Mouse (Mus musculus): ENCODE measurements around the gene Foxg1. TPM values are rescaled to one million over a fixed set of nuclear protein-coding genes. Genes with fewer than 3 reads are reported as not detected.

Gene Foxg1
- polyA plus RNA-seq, 1 experiment, result not detected

DNA sequence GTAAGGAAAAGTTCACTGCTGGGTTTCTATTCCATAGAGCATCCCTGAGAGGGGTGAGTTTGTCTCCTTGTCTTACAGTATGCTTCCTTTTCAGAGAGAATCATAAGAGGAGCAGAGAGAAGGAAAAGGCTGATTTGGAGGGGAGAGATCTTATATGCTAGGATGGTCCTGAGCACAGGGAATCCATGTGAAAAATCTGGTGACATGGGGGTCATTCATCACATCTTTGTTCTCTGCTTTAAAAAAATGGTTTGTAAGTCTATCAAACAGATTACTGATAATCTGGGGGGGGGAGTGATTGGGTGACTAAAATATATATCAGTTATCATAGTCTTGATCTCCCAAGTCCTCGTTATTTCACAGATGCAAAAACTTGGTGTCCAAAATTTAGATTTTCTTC lies 14.3 kb downstream of the Foxg1 start:
- Histone ChIP-seq H3K27me3 (ENCODE audit: control insufficient read depth, insufficient read depth, low read length) (peaks cover 3% of the 10 kb centered on the region), H3K36me3 (ENCODE audit: control insufficient read depth, insufficient read depth, low read length) (no peaks in the 10 kb centered on the region), H3K4me1 (ENCODE audit: control insufficient read depth, insufficient read depth, insufficient read length) (no peaks in the 10 kb centered on the region), H3K27ac (ENCODE audit: insufficient read depth, low read length) (no peak overlapping the region), H3K4me3 (ENCODE audit: extremely low read depth, insufficient read depth, insufficient read length) (no peak overlapping the region)
- TF ChIP-seq POLR2A (IDR thresholded peaks at IDR 0.05; ENCODE audit: low read depth, low read length), result no peak
- no peak for TF ChIP-seq CTCF (IDR thresholded peaks at IDR 0.05; ENCODE audit: extremely low read depth, insufficient read depth, insufficient read length, insufficient replicate concordance)
- 31% methylated on average over 1 of the region's 1 CpGs for WGBS
- no peak for DNase-seq (ENCODE audit: low read depth in 1 of 2, low spot score in 2 of 2)

DNA sequence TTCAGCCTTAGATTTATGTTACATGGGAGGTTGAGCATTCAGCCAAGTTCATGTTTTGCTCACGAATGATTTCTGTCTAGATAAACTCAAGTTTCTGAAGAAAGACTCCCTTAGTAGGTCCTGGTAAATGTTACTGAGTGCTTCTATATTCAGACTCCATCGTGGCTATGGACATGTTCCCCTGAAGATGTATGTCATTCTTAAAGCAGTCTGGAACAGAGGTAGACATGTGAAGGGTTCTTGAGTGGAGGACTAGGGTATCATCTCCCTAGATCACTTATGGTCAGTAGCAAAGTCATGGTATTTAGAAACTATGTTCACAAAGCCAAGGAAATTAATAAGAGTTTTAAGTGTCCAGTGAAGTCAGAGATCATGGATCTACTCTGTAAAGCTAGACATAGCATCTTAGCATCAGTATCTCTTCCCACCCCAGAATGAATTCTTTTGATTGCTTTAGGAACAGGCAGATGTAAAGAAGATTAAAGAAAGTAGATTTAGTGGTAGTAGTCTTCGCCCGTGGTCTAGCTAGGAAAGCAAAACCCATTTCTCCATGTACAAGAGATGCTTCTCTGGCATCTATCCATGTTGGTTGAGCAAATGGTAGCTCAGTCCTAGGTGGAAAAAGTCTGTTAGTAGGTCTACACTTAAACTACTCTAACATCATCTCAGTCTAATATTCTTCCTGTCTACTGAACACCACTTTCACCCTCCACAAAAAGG lies 15.1 kb downstream of the Foxg1 start:
- WGBS, result 25% methylated on average over 4 of the region's 4 CpGs

DNA sequence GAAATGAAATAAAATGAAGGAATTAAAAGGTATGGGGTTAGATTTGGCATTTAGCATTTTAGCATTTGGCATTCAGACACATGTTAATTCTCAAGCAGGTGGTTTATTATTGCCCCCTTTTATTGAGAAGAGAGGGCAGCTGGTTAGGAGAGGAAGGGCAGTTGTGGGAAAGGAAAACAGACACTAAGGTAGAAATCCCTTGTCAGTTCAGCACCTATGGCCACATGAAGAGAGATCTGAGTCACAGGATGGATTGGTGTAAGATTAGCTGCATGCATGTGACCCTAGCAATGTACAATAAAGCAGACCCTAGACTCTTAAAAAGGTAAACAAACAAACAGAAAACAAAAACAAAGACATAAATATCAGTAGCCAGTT lies 15.7 kb downstream of the Foxg1 start:
- Histone ChIP-seq H3K36me3 (ENCODE audit: control insufficient read depth, insufficient read depth, low read length) (no peaks in the 10 kb centered on the region), H3K4me1 (ENCODE audit: control insufficient read depth, insufficient read depth, insufficient read length) (no peaks in the 10 kb centered on the region), H3K27me3 (ENCODE audit: control insufficient read depth, insufficient read depth, low read length) (peaks cover 1% of the 10 kb centered on the region), H3K27ac (ENCODE audit: insufficient read depth, low read length) (no peak overlapping the region), H3K4me3 (ENCODE audit: extremely low read depth, insufficient read depth, insufficient read length) (no peak overlapping the region)
- TF ChIP-seq CTCF (IDR thresholded peaks at IDR 0.05; ENCODE audit: extremely low read depth, insufficient read depth, insufficient read length, insufficient replicate concordance) (no peak), POLR2A (IDR thresholded peaks at IDR 0.05; ENCODE audit: low read depth, low read length) (no peak)
- DNase-seq (ENCODE audit: low read depth in 1 of 2, low spot score in 2 of 2), result no peak

More for the DNA sequence above, 15.1 kb downstream of the Foxg1 start:
- H3K4me1 ChIP-seq (ENCODE audit: control insufficient read depth, insufficient read depth, insufficient read length), result no peaks in the 10 kb centered on the region
- no peaks in the 10 kb centered on the region for H3K36me3 ChIP-seq (ENCODE audit: control insufficient read depth, insufficient read depth, low read length)
- no peak for TF ChIP-seq CTCF (IDR thresholded peaks at IDR 0.05; ENCODE audit: extremely low read depth, insufficient read depth, insufficient read length, insufficient replicate concordance)
- H3K27me3 ChIP-seq (ENCODE audit: control insufficient read depth, insufficient read depth, low read length), result peaks cover 1% of the 10 kb centered on the region
- H3K4me3 ChIP-seq (ENCODE audit: extremely low read depth, insufficient read depth, insufficient read length), result no peak overlapping the region
- no peak for DNase-seq (ENCODE audit: low read depth in 1 of 2, low spot score in 2 of 2)
- H3K27ac ChIP-seq (ENCODE audit: insufficient read depth, low read length), result no peak overlapping the region

DNA sequence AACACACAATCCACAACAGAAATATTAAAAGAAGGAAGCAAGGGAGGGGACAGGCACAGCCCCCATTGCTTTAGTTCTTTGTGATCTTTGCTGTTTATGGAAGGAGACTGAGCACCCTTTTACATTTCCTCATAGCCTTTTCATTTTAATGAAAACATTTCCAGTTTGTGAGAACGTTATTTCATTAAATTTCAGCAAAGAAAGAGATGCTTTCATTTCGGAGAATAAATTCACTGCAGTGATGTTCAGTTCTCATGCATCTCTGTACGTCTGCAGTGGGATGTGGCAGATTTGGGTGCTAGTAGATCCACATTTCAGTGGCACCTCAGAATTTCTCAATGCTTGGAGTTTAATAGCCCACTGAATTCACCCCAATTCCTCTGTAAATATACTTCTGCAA lies 16.2 kb downstream of the Foxg1 start:
- Histone ChIP-seq H3K4me3 (ENCODE audit: extremely low read depth, insufficient read depth, insufficient read length) (no peak overlapping the region), H3K4me1 (ENCODE audit: control insufficient read depth, insufficient read depth, insufficient read length) (no peaks in the 10 kb centered on the region), H3K27ac (ENCODE audit: insufficient read depth, low read length) (no peak overlapping the region), H3K36me3 (ENCODE audit: control insufficient read depth, insufficient read depth, low read length) (no peaks in the 10 kb centered on the region), H3K27me3 (ENCODE audit: control insufficient read depth, insufficient read depth, low read length) (peaks cover 1% of the 10 kb centered on the region)
- 26% methylated on average over 3 of the region's 3 CpGs for WGBS
- no peak for DNase-seq (ENCODE audit: low read depth in 1 of 2, low spot score in 2 of 2)
- TF ChIP-seq CTCF (IDR thresholded peaks at IDR 0.05; ENCODE audit: extremely low read depth, insufficient read depth, insufficient read length, insufficient replicate concordance), result no peak
- TF ChIP-seq POLR2A (IDR thresholded peaks at IDR 0.05; ENCODE audit: low read depth, low read length), result no peak

DNA sequence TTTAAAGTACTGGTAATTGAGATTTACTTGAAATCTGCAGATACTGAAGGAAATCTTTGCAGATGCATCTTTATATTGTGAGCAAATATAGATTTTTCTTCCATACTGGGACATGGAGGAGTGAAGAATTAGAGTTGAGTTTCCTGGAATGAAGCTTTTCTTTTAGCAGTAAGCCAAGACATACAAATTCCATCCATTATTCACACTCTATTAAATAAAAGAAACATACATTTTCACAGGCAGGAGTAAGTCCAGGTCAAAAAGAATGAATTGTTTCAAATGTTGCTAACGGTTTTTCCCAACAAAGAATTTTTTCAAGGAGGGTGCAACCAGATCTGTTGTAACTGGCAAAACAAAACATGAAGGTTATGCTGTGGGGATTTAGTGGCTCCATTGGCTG lies 17.2 kb downstream of the Foxg1 start:
- no peak for DNase-seq (ENCODE audit: low read depth in 1 of 2, low spot score in 2 of 2)
- Histone ChIP-seq H3K27me3 (ENCODE audit: control insufficient read depth, insufficient read depth, low read length) (peaks cover 1% of the 10 kb centered on the region), H3K36me3 (ENCODE audit: control insufficient read depth, insufficient read depth, low read length) (no peaks in the 10 kb centered on the region), H3K27ac (ENCODE audit: insufficient read depth, low read length) (no peak overlapping the region), H3K4me3 (ENCODE audit: extremely low read depth, insufficient read depth, insufficient read length) (no peak overlapping the region), H3K4me1 (ENCODE audit: control insufficient read depth, insufficient read depth, insufficient read length) (no peaks in the 10 kb centered on the region)
- WGBS, result 6% methylated on average over 1 of the region's 1 CpGs
- TF ChIP-seq POLR2A (IDR thresholded peaks at IDR 0.05; ENCODE audit: low read depth, low read length), result no peak
- no peak for TF ChIP-seq CTCF (IDR thresholded peaks at IDR 0.05; ENCODE audit: extremely low read depth, insufficient read depth, insufficient read length, insufficient replicate concordance)

DNA sequence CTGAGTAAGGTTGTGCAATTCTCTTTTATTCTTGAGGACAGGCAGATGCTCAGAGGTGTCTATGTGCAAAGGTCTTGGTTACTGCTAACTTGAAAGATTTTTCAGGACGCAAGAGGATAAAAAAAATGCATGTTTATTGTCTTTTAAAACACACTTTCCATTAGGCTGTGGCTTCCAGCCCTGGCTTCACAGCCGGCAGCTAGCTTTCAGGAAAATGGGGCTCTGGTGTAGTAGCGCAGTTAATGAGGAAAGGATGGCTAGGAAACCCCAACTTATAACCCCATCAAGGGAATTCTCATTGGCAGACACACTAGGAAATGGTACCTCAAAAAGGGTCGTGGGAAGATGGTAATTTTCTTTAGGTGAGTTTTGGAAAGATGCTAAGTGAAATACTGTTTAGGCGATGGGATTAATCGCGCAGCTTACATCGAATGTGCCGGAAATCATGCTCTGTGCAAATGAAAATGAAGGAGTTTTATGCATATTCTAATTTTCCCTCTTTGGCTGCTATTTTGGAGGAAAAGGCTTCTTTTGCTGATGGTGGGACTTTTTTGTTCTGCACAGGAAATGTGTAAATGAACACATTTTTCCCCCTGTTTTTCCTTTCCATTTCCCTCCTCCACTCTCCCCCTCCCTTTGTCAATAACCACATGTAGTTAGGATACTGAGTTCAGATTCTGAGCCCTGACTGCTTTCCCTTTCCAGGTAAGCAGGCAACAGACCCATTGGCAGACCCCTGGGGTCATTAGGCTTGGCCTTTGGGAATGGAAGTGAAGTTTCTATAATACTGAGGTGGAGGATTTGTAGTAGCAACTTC lies 17.8 kb downstream of the Foxg1 start:
- Histone ChIP-seq H3K4me1 (ENCODE audit: control insufficient read depth, insufficient read depth, insufficient read length) (no peaks in the 10 kb centered on the region), H3K27me3 (ENCODE audit: control insufficient read depth, insufficient read depth, low read length) (peaks cover 1% of the 10 kb centered on the region), H3K36me3 (ENCODE audit: control insufficient read depth, insufficient read depth, low read length) (no peaks in the 10 kb centered on the region), H3K4me3 (ENCODE audit: extremely low read depth, insufficient read depth, insufficient read length) (no peak overlapping the region), H3K27ac (ENCODE audit: insufficient read depth, low read length) (no peak overlapping the region)
- TF ChIP-seq CTCF (IDR thresholded peaks at IDR 0.05; ENCODE audit: extremely low read depth, insufficient read depth, insufficient read length, insufficient replicate concordance) (no peak), POLR2A (IDR thresholded peaks at IDR 0.05; ENCODE audit: low read depth, low read length) (no peak)
- WGBS, result 13% methylated on average over 9 of the region's 9 CpGs
- DNase-seq (ENCODE audit: low read depth in 1 of 2, low spot score in 2 of 2), result no peak

DNA sequence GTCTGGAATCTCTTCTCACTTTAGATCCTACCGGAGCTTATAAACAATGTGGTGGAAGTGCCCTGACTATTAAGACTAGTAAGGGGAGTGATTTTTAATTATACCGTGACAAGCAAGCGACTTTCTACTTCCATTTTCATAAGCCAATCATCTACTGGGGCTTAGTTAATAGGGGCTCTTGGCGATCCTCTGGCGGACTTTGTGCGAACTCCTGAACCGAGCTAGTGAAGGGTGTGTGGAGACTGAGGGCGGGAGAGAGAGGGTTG lies 18.3 kb downstream of the Foxg1 start:
- H3K4me1 ChIP-seq (ENCODE audit: control insufficient read depth, insufficient read depth, insufficient read length), result no peaks in the 10 kb centered on the region
- whole genome bisulfite sequencing, result 2% methylated on average over 8 of the region's 8 CpGs
- TF ChIP-seq POLR2A (IDR thresholded peaks at IDR 0.05; ENCODE audit: low read depth, low read length), result no peak
- TF ChIP-seq CTCF (IDR thresholded peaks at IDR 0.05; ENCODE audit: extremely low read depth, insufficient read depth, insufficient read length, insufficient replicate concordance), result no peak
- peaks cover 1% of the 10 kb centered on the region for H3K27me3 ChIP-seq (ENCODE audit: control insufficient read depth, insufficient read depth, low read length)
- H3K36me3 ChIP-seq (ENCODE audit: control insufficient read depth, insufficient read depth, low read length), result no peaks in the 10 kb centered on the region
- no peak for DNase-seq (ENCODE audit: low read depth in 1 of 2, low spot score in 2 of 2)
- no peak overlapping the region for H3K4me3 ChIP-seq (ENCODE audit: extremely low read depth, insufficient read depth, insufficient read length)
- no peak overlapping the region for H3K27ac ChIP-seq (ENCODE audit: insufficient read depth, low read length)

All from spleen, adult 2 months (tissue).